In the genomic region with DNA sequence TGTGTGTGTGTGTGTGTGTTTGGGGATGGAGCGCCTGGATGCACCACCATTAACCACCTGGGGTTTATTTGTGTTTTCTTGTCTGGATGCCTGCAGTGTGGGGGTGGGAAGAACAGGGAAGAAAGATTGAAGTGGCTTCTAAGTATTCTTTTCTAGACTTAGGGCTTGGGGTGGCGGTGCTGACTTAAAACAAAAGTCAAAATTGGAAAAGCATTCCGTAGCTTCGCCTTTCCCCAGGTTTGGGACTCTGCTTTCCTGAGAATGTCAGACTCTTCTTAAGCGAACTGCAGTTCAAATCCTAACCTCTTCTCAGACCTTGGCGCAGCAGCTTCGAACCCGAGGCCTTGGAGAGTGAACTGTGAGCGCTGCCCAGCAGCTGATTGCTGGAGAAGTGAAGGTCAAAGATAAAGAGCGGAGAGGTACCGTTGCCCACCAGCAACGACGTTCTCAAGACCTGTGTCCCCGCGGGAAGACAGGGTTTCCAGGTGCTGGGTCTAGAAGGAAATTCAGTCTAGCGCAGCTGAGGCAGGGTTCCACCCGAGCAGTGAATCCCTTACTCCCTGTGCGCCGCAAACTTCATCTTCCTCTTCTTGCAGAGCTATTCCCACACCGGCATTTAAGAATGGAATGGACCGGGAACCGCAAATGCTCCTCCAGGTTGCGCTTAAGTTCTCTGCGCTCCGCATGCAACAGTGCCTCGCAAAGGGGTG, we compare ENCODE assay signal across 9 mouse cellular contexts. TPM values are rescaled to one million over a fixed set of nuclear protein-coding genes. Genes with fewer than 3 reads are reported as not detected.
DNase-seq lines count a peak whose midpoint lies in the region; ATAC-seq and TF ChIP-seq lines count a peak whose summit lies in the region.
"Had no signal": no experiment of that assay in that cellular context is flagged by ENCODE, and none has a peak within 500 bp of the region (broad histone marks: within the 10 kb centered on the region; RNA-seq: fewer than 3 reads in every experiment).

No protein-coding gene starts in this region.

- DNase-seq in heart, adult 2 months: no peak
- DNase-seq in forebrain, embryonic 10.5 days (ENCODE audit: extremely low spot score, low spot score): peak; percentile 44
- peak; percentile 26 for DNase-seq in kidney, postnatal 10 days
- peak; percentile 65 for DNase-seq in neural tube, embryonic 11.5 days (ENCODE audit: low spot score)

- TF ChIP-seq EP300 in heart, adult 2 months (IDR thresholded peaks at IDR 0.05; ENCODE audit: insufficient read depth, low read depth, low read length): no peak

- WGBS in heart, embryonic 11.5 days (ENCODE audit: insufficient replicate concordance): 4% methylated on average over 26 of the region's 26 CpGs
- WGBS in heart, adult 2 months: 15% methylated on average over 26 of the region's 26 CpGs
- under 1% methylated on average over 26 of the region's 26 CpGs for WGBS in forebrain, embryonic 10.5 days
- 2% methylated on average over 26 of the region's 26 CpGs for WGBS in neural tube, embryonic 11.5 days

- no peak for TF ChIP-seq CTCF in heart, adult 2 months (IDR thresholded peaks at IDR 0.05)

- no peak for ATAC-seq in heart, embryonic 11.5 days (replicated peaks; ENCODE audit: insufficient number of reproducible peaks, low FRiP score, low TSS enrichment)
- no peak for ATAC-seq in neural tube, embryonic 11.5 days (ENCODE audit: insufficient read depth, low FRiP score, low TSS enrichment)
- ATAC-seq in megakaryocyte, adult 5-6 weeks (ENCODE audit: poor library complexity, severe bottlenecking): no peak
- ATAC-seq in erythroid progenitor cell, adult 5-6 weeks (replicated peaks; ENCODE audit: low FRiP score, poor library complexity, severe bottlenecking): no peak
- no peak for ATAC-seq in megakaryocyte-erythroid progenitor cell, adult 5-6 weeks (replicated peaks; ENCODE audit: low FRiP score, low TSS enrichment, poor library complexity, severe bottlenecking)

- H3K27ac ChIP-seq in heart, embryonic 11.5 days (ENCODE audit: low read depth, low read length): no peak overlapping the region
- H3K27ac ChIP-seq in heart, adult 2 months: no peak overlapping the region
- H3K27ac ChIP-seq in forebrain, embryonic 10.5 days: peak overlapping the region; percentile 98; the same call in 1 of the 2 replicates
- H3K27ac ChIP-seq in neural tube, embryonic 11.5 days (ENCODE audit: low read depth, low read length): no peak overlapping the region
- H3K27ac ChIP-seq: macrophage had no signal

- no peaks in the 10 kb centered on the region for H3K36me3 ChIP-seq in heart, embryonic 11.5 days (ENCODE audit: control insufficient read depth, insufficient read depth, low read length)
- no peaks in the 10 kb centered on the region for H3K36me3 ChIP-seq in heart, adult 2 months (ENCODE audit: control insufficient read depth, insufficient read depth, low read length)
- no peaks in the 10 kb centered on the region for H3K36me3 ChIP-seq in forebrain, embryonic 10.5 days (replicated peaks)
- H3K36me3 ChIP-seq in neural tube, embryonic 11.5 days (ENCODE audit: control insufficient read depth, insufficient read depth, low read length): no peaks in the 10 kb centered on the region

- H3K4me2 ChIP-seq in heart, embryonic 11.5 days: peak overlapping the region; percentile 89
- H3K4me2 ChIP-seq in neural tube, embryonic 11.5 days (ENCODE audit: low read depth): peak overlapping the region; percentile 43

- H3K79me2 ChIP-seq in heart, adult 2 months (replicated peaks; ENCODE audit: control insufficient read depth, insufficient read depth, low read length): no peaks in the 10 kb centered on the region

- intact Hi-C loops in heart, adult 2 months (cut with DNase I): no loop called here

- H3K4me1 ChIP-seq in heart, embryonic 11.5 days (ENCODE audit: control insufficient read depth, insufficient read depth, low read length): peaks cover 12% of the 10 kb centered on the region
- no peaks in the 10 kb centered on the region for H3K4me1 ChIP-seq in heart, adult 2 months (ENCODE audit: control insufficient read depth, insufficient read depth, low read length)
- peaks cover 47% of the 10 kb centered on the region for H3K4me1 ChIP-seq in forebrain, embryonic 10.5 days
- H3K4me1 ChIP-seq in neural tube, embryonic 11.5 days (ENCODE audit: control insufficient read depth, insufficient read depth, low read length): peaks cover 5% of the 10 kb centered on the region; the same call in 1 of the 2 replicates

- H3K27me3 ChIP-seq in heart, embryonic 11.5 days (ENCODE audit: control insufficient read depth, insufficient read depth, low read length): peaks cover 37% of the 10 kb centered on the region
- peaks cover 32% of the 10 kb centered on the region for H3K27me3 ChIP-seq in heart, adult 2 months (ENCODE audit: control insufficient read depth, insufficient read depth, low read length)
- peaks cover 87% of the 10 kb centered on the region for H3K27me3 ChIP-seq in forebrain, embryonic 10.5 days (ENCODE audit: poor library complexity, severe bottlenecking)
- peaks cover 4% of the 10 kb centered on the region; the same call in 1 of the 2 replicates for H3K27me3 ChIP-seq in neural tube, embryonic 11.5 days (ENCODE audit: control insufficient read depth, insufficient read depth, low read length)

- no peak for TF ChIP-seq POLR2A in heart, adult 2 months (IDR thresholded peaks at IDR 0.05; ENCODE audit: insufficient read depth, low read depth, low read length)

- no peaks in the 10 kb centered on the region for H3K9me3 ChIP-seq in heart, embryonic 11.5 days (replicated peaks; ENCODE audit: control insufficient read depth, low read length)
- no peaks in the 10 kb centered on the region for H3K9me3 ChIP-seq in forebrain, embryonic 10.5 days
- H3K9me3 ChIP-seq in neural tube, embryonic 11.5 days (ENCODE audit: control insufficient read depth, low read length): no peaks in the 10 kb centered on the region

- H3K4me3 ChIP-seq in heart, embryonic 11.5 days (ENCODE audit: low read depth, low read length): peak overlapping the region; percentile 84
- H3K4me3 ChIP-seq in heart, adult 2 months: no peak overlapping the region
- H3K4me3 ChIP-seq in forebrain, embryonic 10.5 days: peak overlapping the region; percentile 88
- H3K4me3 ChIP-seq in neural tube, embryonic 11.5 days (ENCODE audit: low read depth, low read length): 0 out of 2 replicates have a peak overlapping the region, but pooled peaks have one; percentile 3

- H3K9ac ChIP-seq in heart, embryonic 11.5 days (ENCODE audit: low read depth, low read length): no peak overlapping the region
- no peak overlapping the region for H3K9ac ChIP-seq in heart, adult 2 months (ENCODE audit: low read depth, low read length)
- H3K9ac ChIP-seq in neural tube, embryonic 11.5 days (ENCODE audit: low read length): peak overlapping the region; percentile 38; the same call in 1 of the 2 replicates

RNA-seq across cellular contexts. Expression of gene Sall1, which starts 2.8 kb away (rescaled TPM):
- 7.7 TPM in 2 replicates for polyA plus RNA-seq in heart, embryonic 11.5 days (2014; fragmentation: Nextera tagmentation; extraction: Ambion mirVana)
- total RNA-seq in heart, adult 2 months (2021): 1 to 10 TPM in 1 of 2 experiments, under 1 TPM in 1; 0.91 to 1.2 TPM
- 0.80 and 1.1 TPM in 2 replicates for polyA plus RNA-seq in heart, adult 2 months (2012; rRNA removed)
- polyA plus RNA-seq in forebrain, embryonic 10.5 days (2016; fragmentation: Nextera tagmentation; extraction: Ambion mirVana): 12.2 TPM in 2 replicates
- 32.3 and 35.2 TPM in 2 replicates for polyA plus RNA-seq in neural tube, embryonic 11.5 days (2014; fragmentation: Nextera tagmentation; extraction: Ambion mirVana)
- total RNA-seq in megakaryocyte, adult 5-6 weeks (2015): not detected in 2 replicates
- total RNA-seq in megakaryocyte, adult 5-6 weeks (2017): not detected in 2 replicates
- total RNA-seq in erythroid progenitor cell, adult 5-6 weeks (2015; ENCODE audit: low replicate concordance): not detected in 2 replicates
- total RNA-seq in erythroid progenitor cell, adult 5-6 weeks (2017; ENCODE audit: low replicate concordance): not detected in 2 replicates
- total RNA-seq in megakaryocyte-erythroid progenitor cell, adult 5-6 weeks (2014; fragmentation: Nextera tagmentation): not detected in 2 replicates
- total RNA-seq in megakaryocyte-erythroid progenitor cell, adult 5-6 weeks (2017): not detected in 2 replicates
- polyA plus RNA-seq: macrophage had no signal

Comparison
In these comparisons a context has a peak if more than half of its experiments do, and no peak if none do; other contexts are left out.
1. DNase-seq: peak in forebrain, embryonic 10.5 days (single experiment), kidney, postnatal 10 days (single experiment) and neural tube, embryonic 11.5 days (single experiment); none in heart, adult 2 months (0 of 2).